Mouse (Mus musculus): ENCODE measurements at regions not wholly inside any gene's neighbourhood (a gene's known extent, or its start where the extent isn't known, plus 50 kb on each side); places are given as distances from the start of the nearest gene placed in this dataset.

GRCm38 (mm10) chr5:119217077-119217476, 453.4 kb upstream of the Tbx3 start:
- H3K27ac ChIP-seq (ENCODE audit: low read depth, low read length): no peak overlapping the region
- ATAC-seq (no peak), DNase-seq (no peak)
- no peaks in the 10 kb centered on the region for H3K36me3 ChIP-seq (ENCODE audit: insufficient read depth)
- H3K4me2 ChIP-seq (ENCODE audit: low read depth): no peak overlapping the region
- H3K9me3 ChIP-seq (ENCODE audit: low read length): no peaks in the 10 kb centered on the region
- 83% methylated on average over 9 of the region's 9 CpGs for WGBS
- H3K4me1 ChIP-seq (ENCODE audit: insufficient read depth): no peaks in the 10 kb centered on the region
- H3K4me3 ChIP-seq (ENCODE audit: low read depth, low read length): no peak overlapping the region
- H3K9ac ChIP-seq: no peak overlapping the region
- no peak for TF ChIP-seq CTCF (IDR thresholded peaks at IDR 0.05; ENCODE audit: low read depth)
- no peaks in the 10 kb centered on the region for H3K27me3 ChIP-seq (ENCODE audit: insufficient read depth, low read length)

GRCm38 (mm10) chr5:119228691-119229090, 441.8 kb upstream of the Tbx3 start:
- ATAC-seq: no peak
- Histone ChIP-seq H3K4me3 (ENCODE audit: low read depth, low read length) (no peak overlapping the region), H3K27me3 (ENCODE audit: insufficient read depth, low read length) (no peaks in the 10 kb centered on the region), H3K9me3 (ENCODE audit: low read length) (no peaks in the 10 kb centered on the region), H3K36me3 (ENCODE audit: insufficient read depth) (no peaks in the 10 kb centered on the region), H3K9ac (no peak overlapping the region), H3K4me1 (ENCODE audit: insufficient read depth) (no peaks in the 10 kb centered on the region), H3K27ac (ENCODE audit: low read depth, low read length) (no peak overlapping the region), H3K4me2 (ENCODE audit: low read depth) (no peak overlapping the region)
- whole genome bisulfite sequencing: 90% methylated on average over 5 of the region's 5 CpGs
- no peak for TF ChIP-seq CTCF (IDR thresholded peaks at IDR 0.05; ENCODE audit: low read depth)
- DNase-seq: no peak

GRCm38 (mm10) chr5:119232941-119233340, 437.5 kb upstream of the Tbx3 start:
- DNase-seq: no peak
- no peak for ATAC-seq
- no peak for TF ChIP-seq CTCF (IDR thresholded peaks at IDR 0.05; ENCODE audit: low read depth)
- Histone ChIP-seq H3K27me3 (ENCODE audit: insufficient read depth, low read length) (no peaks in the 10 kb centered on the region), H3K4me3 (ENCODE audit: low read depth, low read length) (no peak overlapping the region), H3K36me3 (ENCODE audit: insufficient read depth) (no peaks in the 10 kb centered on the region), H3K27ac (ENCODE audit: low read depth, low read length) (no peak overlapping the region), H3K4me2 (ENCODE audit: low read depth) (no peak overlapping the region), H3K9ac (no peak overlapping the region), H3K9me3 (ENCODE audit: low read length) (no peaks in the 10 kb centered on the region), H3K4me1 (ENCODE audit: insufficient read depth) (no peaks in the 10 kb centered on the region)
- 72% methylated on average over 7 of the region's 7 CpGs for WGBS

- TF ChIP-seq CTCF (IDR thresholded peaks at IDR 0.05; ENCODE audit: low read depth): no peak
- no peaks in the 10 kb centered on the region for H3K9me3 ChIP-seq (ENCODE audit: low read length)
- ATAC-seq: no peak
- H3K4me1 ChIP-seq (ENCODE audit: insufficient read depth): no peaks in the 10 kb centered on the region
- no peak for DNase-seq
- H3K4me2 ChIP-seq (ENCODE audit: low read depth): no peak overlapping the region
- no peak overlapping the region for H3K4me3 ChIP-seq (ENCODE audit: low read depth, low read length)
- no peaks in the 10 kb centered on the region for H3K27me3 ChIP-seq (ENCODE audit: insufficient read depth, low read length)
- no peak overlapping the region for H3K27ac ChIP-seq (ENCODE audit: low read depth, low read length)
- 83% methylated on average over 10 of the region's 10 CpGs for WGBS
- H3K9ac ChIP-seq: no peak overlapping the region
- no peaks in the 10 kb centered on the region for H3K36me3 ChIP-seq (ENCODE audit: insufficient read depth)
Observed at GRCm38 (mm10) chr5:119235884-119236283, 434.6 kb upstream of the Tbx3 start.

GRCm38 (mm10) chr5:119246824-119247223, 423.6 kb upstream of the Tbx3 start:
- no peak for TF ChIP-seq CTCF (IDR thresholded peaks at IDR 0.05; ENCODE audit: low read depth)
- H3K9me3 ChIP-seq (ENCODE audit: low read length): no peaks in the 10 kb centered on the region
- no peak overlapping the region for H3K4me3 ChIP-seq (ENCODE audit: low read depth, low read length)
- 51% methylated on average over 10 of the region's 10 CpGs for WGBS
- H3K27ac ChIP-seq (ENCODE audit: low read depth, low read length): no peak overlapping the region
- no peak overlapping the region for H3K9ac ChIP-seq
- H3K4me2 ChIP-seq (ENCODE audit: low read depth): no peak overlapping the region
- no peaks in the 10 kb centered on the region for H3K4me1 ChIP-seq (ENCODE audit: insufficient read depth)
- ATAC-seq (no peak), DNase-seq (peak; percentile 33)
- H3K36me3 ChIP-seq (ENCODE audit: insufficient read depth): no peaks in the 10 kb centered on the region
- no peaks in the 10 kb centered on the region for H3K27me3 ChIP-seq (ENCODE audit: insufficient read depth, low read length)

- Histone ChIP-seq H3K9me3 (ENCODE audit: low read length) (no peaks in the 10 kb centered on the region), H3K4me1 (ENCODE audit: insufficient read depth) (no peaks in the 10 kb centered on the region), H3K9ac (no peak overlapping the region), H3K27ac (ENCODE audit: low read depth, low read length) (no peak overlapping the region), H3K27me3 (ENCODE audit: insufficient read depth, low read length) (no peaks in the 10 kb centered on the region), H3K36me3 (ENCODE audit: insufficient read depth) (no peaks in the 10 kb centered on the region), H3K4me2 (ENCODE audit: low read depth) (no peak overlapping the region), H3K4me3 (ENCODE audit: low read depth, low read length) (no peak overlapping the region)
- ATAC-seq (no peak), DNase-seq (no peak)
- WGBS: 92% methylated on average over 6 of the region's 6 CpGs
- no peak for TF ChIP-seq CTCF (IDR thresholded peaks at IDR 0.05; ENCODE audit: low read depth)
Observed at GRCm38 (mm10) chr5:119248626-119249025, 421.8 kb upstream of the Tbx3 start.

- no peak overlapping the region for H3K27ac ChIP-seq (ENCODE audit: low read depth, low read length)
- H3K4me1 ChIP-seq (ENCODE audit: insufficient read depth): no peaks in the 10 kb centered on the region
- no peaks in the 10 kb centered on the region for H3K27me3 ChIP-seq (ENCODE audit: insufficient read depth, low read length)
- ATAC-seq (no peak), DNase-seq (no peak)
- H3K36me3 ChIP-seq (ENCODE audit: insufficient read depth): no peaks in the 10 kb centered on the region
- no peaks in the 10 kb centered on the region for H3K9me3 ChIP-seq (ENCODE audit: low read length)
- no peak overlapping the region for H3K4me2 ChIP-seq (ENCODE audit: low read depth)
- no peak overlapping the region for H3K9ac ChIP-seq
- H3K4me3 ChIP-seq (ENCODE audit: low read depth, low read length): no peak overlapping the region
- 74% methylated on average over 6 of the region's 6 CpGs for WGBS
- no peak for TF ChIP-seq CTCF (IDR thresholded peaks at IDR 0.05; ENCODE audit: low read depth)
Observed at GRCm38 (mm10) chr5:119249124-119249718, 421.2 kb upstream of the Tbx3 start.
